Mouse (Mus musculus) neutrophil, adult 5-6 weeks (primary cell): Measurements from ENCODE around the gene Rasa2. TPM values are rescaled to one million over a fixed set of nuclear protein-coding genes. Genes with fewer than 3 reads are reported as not detected.

ENCODE experiments used
- ATAC-seq: fragments of 151-379, 151-347 bp; 2 replicates; pipeline ENCODE4 v1.8.0; 2017; ENCODE audit warnings: mild to moderate bottlenecking, moderate TSS enrichment; ENCODE audit not compliant: insufficient number of reproducible peaks, poor library complexity, low FRiP score, severe bottlenecking; ENCODE audit errors: extremely low read depth
- total RNA-seq: library from RNA; stranded (forward); fragments of 200-1000 nt; gene quantifications from 2 replicates; pipeline ENCODE4 v1.2.3, GENCODE M21; 2017

Rasa2 gene
- total RNA-seq, 1 experiment from 2014 or later = 77.9 TPM

GRCm38 (mm10) chr9:96502856-96503610 is 128.4 kb downstream of the Rasa2 start:
- ATAC-seq = no peak

- ATAC-seq = no peak
These were observed 130.2 kb downstream of the Rasa2 start for GRCm38 (mm10) chr9:96501217-96501616.

DNA sequence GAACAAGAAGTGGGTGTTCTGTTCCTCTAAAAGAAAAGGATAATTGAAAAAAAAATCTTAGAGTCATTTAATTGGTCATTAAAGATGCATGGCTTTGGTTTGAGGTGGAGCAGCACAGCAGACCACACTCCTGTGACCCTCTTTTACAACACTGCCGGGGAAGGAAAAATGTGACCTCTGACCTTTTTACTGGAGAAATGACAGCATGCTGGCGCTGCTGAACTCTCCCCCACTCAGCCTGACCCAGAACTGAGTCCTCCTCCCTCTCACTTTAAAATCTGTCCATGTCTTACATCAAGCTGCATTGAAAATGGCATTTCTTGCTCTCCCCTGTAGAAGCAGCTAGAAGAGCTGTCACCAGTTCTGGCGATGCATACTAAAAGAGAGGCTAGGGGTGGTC is 138.2 kb downstream of the Rasa2 start:
- no peak for ATAC-seq

GRCm38 (mm10) chr9:96491810-96492209 is 139.6 kb downstream of the Rasa2 start:
- peak; percentile 60 for ATAC-seq

Other genes with a start within 250 kb of the Rasa2 start
- gene Rnf7, start 152.9 kb downstream of the Rasa2 start, total RNA-seq = 19.0 and 31.1 TPM in 2 replicates
- gene Gm28729, start 106.4 kb downstream of the Rasa2 start, total RNA-seq = not detected in 2 replicates
- gene Zbtb38, start 121.2 kb upstream of the Rasa2 start, total RNA-seq = 31.0 and 31.3 TPM in 2 replicates